Mouse (Mus musculus) c-Kit-positive CD71-negative TER-119-negative erythroid progenitor cells, embryonic 14.5 days (primary cell): Measurements from ENCODE around the gene Reg3a.
"Not testable (repeated sequence)": the region's sequence is repeated elsewhere in the genome, so short reads cannot be mapped to it uniquely, and the experiment has no call there.

Experiments
- DNase-seq: peaks from one replicate; pipeline ENCODE4 v3.0.0-alpha.2; 2013; ENCODE audit warnings: low read depth

Reg3a gene

GRCm38 (mm10) chr6:78380409-78380808, at the start of gene Reg3a:
Reg3a (plus strand) TSS chr6:78380709.
- no peak for DNase-seq

DNA sequence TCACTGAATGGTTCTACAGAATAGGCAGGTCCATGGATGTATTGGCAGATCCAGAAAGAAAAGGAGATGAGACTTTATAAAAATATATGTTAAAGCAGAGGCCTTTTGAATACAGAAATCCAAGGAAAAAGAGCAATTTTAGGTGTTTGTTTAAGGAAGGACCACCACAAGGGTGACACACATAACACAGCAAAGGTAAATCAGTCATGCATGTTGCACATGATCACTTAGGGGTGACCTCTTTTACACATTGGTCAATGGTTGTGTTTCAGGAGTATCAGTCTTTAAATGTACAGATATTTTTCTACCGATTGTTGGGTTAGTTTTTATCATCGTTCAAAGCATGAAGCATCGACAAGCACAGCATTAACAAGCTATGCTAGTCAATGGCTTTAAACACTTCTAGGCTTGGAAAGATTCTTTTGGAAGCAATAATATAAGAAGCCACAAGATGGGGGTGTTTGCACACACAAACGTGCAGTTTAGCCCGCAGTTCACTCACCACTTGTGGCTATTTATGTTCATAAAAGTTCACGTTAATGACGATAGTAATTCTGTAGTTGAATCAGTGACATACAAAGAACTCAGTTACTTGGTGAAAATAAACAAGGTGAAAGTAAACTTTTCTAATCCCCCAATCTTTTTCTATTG, 48.5 kb upstream of the Reg3a start:
- no peak for DNase-seq

DNA sequence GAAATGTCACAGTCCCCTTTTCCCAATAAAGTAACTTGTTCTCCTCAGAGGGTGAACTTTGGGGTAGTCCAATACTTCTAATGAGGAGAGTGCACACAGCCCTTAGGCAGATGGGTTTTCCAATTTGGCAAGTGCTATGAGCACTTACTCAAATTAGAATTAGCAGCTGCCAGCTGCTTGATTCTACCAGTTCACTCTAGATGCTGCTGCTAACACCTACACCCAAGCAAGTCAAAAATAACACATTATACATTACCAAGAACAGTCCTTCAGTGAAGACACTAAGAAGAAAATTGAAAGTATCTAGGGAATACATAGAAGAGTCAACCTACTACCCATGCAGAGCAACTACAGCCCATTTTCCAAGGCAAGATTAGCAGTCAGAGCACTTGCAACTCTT, 40.2 kb upstream of the Reg3a start:
- DNase-seq = no peak

- no peak for DNase-seq
These were observed 38.8 kb upstream of the Reg3a start for GRCm38 (mm10) chr6:78341689-78342088.

- DNase-seq = no peak
These were observed 18.4 kb upstream of the Reg3a start for GRCm38 (mm10) chr6:78361971-78362563.

GRCm38 (mm10) chr6:78370357-78370756, 10.2 kb upstream of the Reg3a start, which contains the start of gene Reg3b:
Reg3b (plus strand) TSS chr6:78370657.
- no peak for DNase-seq

GRCm38 (mm10) chr6:78378765-78379164, 1.7 kb upstream of the Reg3a start, which contains the start of gene Reg3d:
Reg3d (minus strand) TSS chr6:78378865.
- DNase-seq = no peak

- no peak for DNase-seq
These were observed 5.1 kb downstream of the Reg3a start for GRCm38 (mm10) chr6:78385609-78386008.

DNA sequence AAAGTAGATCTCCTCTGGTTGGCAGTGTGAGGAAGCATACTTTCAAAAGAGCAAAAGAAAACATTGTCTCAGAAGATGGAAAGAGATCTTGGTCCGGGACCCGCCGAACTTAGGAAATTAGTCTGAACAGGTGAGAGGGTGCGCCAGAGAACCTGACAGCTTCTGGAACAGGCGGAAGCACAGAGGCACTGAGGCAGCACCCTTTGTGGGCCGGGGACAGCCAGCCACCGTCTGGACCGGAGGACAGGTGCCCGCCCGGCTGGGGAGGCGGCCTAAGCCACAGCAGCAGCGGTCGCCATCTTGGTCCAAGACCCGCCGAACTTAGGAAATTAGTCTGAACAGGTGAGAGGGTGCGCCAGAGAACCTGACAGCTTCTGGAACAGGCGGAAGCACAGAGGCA, 14.8 kb downstream of the Reg3a start, which contains the start of gene Reg2:
TSS of gene Reg2 (plus strand) at position 301 of the 400 bp plus-strand sequence.
- DNase-seq = not testable (repeated sequence)

- DNase-seq = not testable (repeated sequence)
These were observed 41.9 kb downstream of the Reg3a start, which contains the start of gene Reg1 for GRCm38 (mm10) chr6:78422411-78422810. Reg1 (plus strand) TSS chr6:78422711.

DNA sequence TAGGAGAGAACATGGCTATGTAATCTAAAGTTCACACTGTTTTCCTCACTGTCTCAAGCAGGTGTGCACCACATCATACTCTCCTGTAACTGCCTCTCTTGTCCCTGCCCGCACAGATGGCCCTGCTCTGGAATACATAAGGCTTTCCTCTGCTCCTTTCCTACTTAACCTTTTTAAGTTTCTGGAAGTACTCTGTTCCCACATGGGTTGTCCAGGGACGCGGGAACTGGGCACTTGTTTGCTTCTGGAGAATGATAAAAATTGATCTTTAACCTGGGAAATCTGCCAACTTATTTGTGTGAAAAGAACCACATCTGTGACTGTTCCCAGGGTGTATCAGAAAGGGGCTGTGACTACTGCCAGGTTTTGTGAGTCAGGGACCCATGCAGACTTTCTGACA, 45.0 kb downstream of the Reg3a start:
- no peak for DNase-seq
